Mouse (Mus musculus): Measurements from ENCODE around the gene Borcs6. TPM values are rescaled to one million over a fixed set of nuclear protein-coding genes. Genes with fewer than 3 reads are reported as not detected.

Borcs6 gene
- total and polyA plus RNA-seq, 3 experiments, result 9.2 to 9.3 TPM; not detected in 1

DNA sequence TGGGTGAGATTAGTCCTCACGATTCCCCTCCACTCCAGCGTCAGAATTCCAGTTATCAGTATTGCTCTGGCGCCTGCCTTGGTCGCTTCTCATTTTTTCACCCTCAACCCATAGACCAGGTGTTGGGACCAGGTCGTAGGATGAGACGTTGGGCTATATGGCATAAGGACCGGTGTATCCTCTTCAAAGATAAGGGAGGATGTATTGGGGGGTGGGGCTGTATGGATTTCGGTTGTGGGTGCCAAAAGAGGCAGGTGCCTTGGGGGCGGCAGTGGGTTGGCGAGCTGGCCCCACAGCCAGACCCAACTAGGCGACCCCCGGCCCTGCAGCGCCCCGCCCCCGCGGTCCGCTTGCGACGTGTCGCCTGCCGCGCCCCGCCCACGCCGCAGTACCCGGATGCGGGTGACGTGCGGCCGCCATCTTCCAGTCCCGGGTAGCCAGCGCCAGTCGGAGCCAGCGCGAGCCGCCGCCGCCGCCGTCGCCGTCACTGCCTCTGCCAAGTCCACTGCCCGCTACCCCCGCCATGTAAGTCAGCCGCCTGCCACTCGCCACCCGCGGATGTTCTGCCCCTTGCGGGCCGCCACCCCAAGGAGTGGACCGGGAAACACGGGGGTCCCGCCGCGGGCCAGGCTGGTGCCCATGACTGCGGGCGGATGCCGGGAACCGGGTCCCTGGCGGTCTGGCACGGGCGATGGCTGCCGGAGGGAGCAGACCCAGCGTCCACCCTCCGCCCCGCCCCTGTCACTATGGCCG is 28.8 kb downstream of the Borcs6 start, which contains the start of gene Vamp2 (continued):
- TF ChIP-seq UBTF (IDR thresholded peaks at IDR 0.05; ENCODE audit: borderline replicate concordance, insufficient read depth, low read depth, low read length), result 0 out of 2 replicates have a peak, but pooled peaks have one; percentile 34
- TF ChIP-seq ZKSCAN1 (IDR thresholded peaks at IDR 0.05; ENCODE audit: low read depth, low read length), result no peak
- TF ChIP-seq RAD21 (IDR thresholded peaks at IDR 0.05; ENCODE audit: low read depth, low read length), result no peak
- TF ChIP-seq MYB (IDR thresholded peaks at IDR 0.05; ENCODE audit: low read depth, low read length), result no peak
- TF ChIP-seq CTCF (IDR thresholded peaks at IDR 0.05 in 2 of 3, conservative IDR thresholded peaks at IDR 0.05 in 1 of 3; ENCODE audit: control insufficient read depth in 1 of 3, insufficient read depth in 1 of 3, low read depth in 2 of 3, low read length in 3 of 3, poor library complexity in 1 of 3, severe bottlenecking in 1 of 3), result no peak
- TF ChIP-seq MYC (IDR thresholded peaks at IDR 0.05; ENCODE audit: low read depth, low read length), result no peak
- no peak for TF ChIP-seq USF1 (IDR thresholded peaks at IDR 0.05; ENCODE audit: low read depth, low read length)
- TF ChIP-seq EP300 (IDR thresholded peaks at IDR 0.05; ENCODE audit: low read depth in 1 of 2, low read length in 2 of 2), result peak in 1 of 2 experiments; percentile 3; a peak in 1 of 4 replicates
- no peak; the same call in none of the 2 replicates for TF ChIP-seq MXI1 (IDR thresholded peaks at IDR 0.05; ENCODE audit: low read depth, low read length)
- 0 out of 2 replicates have a peak, but pooled peaks have one; percentile 31 for TF ChIP-seq ZMIZ1 (IDR thresholded peaks at IDR 0.05; ENCODE audit: low read depth, low read length)
- TF ChIP-seq TAL1 (IDR thresholded peaks at IDR 0.05; ENCODE audit: low read length), result no peak
- TF ChIP-seq CHD1 (IDR thresholded peaks at IDR 0.05; ENCODE audit: low read depth, low read length), result no peak

DNA sequence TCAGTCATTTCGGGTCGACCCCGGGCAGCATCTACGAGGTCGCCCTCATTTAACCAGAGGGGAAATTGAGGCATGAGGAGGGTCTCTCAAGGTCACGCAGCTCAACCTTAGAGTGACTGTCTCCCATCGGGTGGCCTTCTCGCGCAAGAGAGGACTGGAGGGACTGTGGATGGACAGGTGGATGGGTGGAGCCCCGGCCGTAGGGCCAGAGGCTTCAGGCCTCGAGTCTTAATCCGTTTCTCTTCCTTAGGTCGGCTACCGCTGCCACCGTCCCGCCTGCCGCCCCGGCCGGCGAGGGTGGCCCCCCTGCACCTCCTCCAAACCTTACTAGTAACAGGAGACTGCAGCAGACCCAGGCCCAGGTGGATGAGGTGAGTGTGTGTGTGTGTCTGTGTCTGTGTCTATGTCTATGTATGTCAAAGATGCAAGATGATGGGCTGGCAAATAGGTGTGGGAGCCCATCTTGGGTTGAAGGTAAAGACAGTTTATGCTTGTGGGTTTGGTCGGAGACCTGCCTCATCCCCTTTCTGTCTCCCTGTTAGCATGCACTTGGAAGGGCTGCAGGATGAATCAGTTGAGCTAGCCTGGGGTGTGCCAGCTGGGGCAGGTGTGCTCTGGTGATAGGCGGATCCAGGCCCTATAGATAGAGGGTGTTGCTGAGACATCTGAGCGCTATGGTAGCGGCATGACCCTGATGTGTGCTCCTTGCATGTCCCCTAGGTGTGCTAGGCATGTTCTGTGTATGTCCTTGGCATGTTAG is 29.5 kb downstream of the Borcs6 start:
- DNase-seq (ENCODE audit: low read depth, low spot score), result no peak
- H3K4me1 ChIP-seq (ENCODE audit: control insufficient read depth in 1 of 2, insufficient read depth in 2 of 2, low read length in 2 of 2), result peaks cover 3 to 16% of the 10 kb centered on the region in 2 experiments; a peak in 3 of 4 replicates
- peaks cover 5 to 6% of the 10 kb centered on the region in 2 experiments; a peak in 3 of 4 replicates for H3K36me3 ChIP-seq (ENCODE audit: control insufficient read depth in 1 of 2, insufficient read depth in 2 of 2, low read length in 2 of 2)
- no peaks in the 10 kb centered on the region for H3K9me3 ChIP-seq (replicated peaks; ENCODE audit: insufficient read depth, low read length)
- TF ChIP-seq TCF12 (IDR thresholded peaks at IDR 0.05; ENCODE audit: low read depth, low read length) (no peak), MAX (IDR thresholded peaks at IDR 0.05; ENCODE audit: low read length) (no peak), TAL1 (IDR thresholded peaks at IDR 0.05; ENCODE audit: low read length) (peak; percentile 55), ETS1 (IDR thresholded peaks at IDR 0.05; ENCODE audit: low read depth, low read length) (0 out of 2 replicates have a peak, but pooled peaks have one; percentile 28), GATA1 (IDR thresholded peaks at IDR 0.05; ENCODE audit: low read depth, low read length) (no peak), GABPA (IDR thresholded peaks at IDR 0.05; ENCODE audit: low read depth, low read length) (no peak)
- H3K27me3 ChIP-seq (ENCODE audit: control insufficient read depth in 1 of 2, insufficient read depth in 2 of 2, low read length in 2 of 2), result no peaks in the 10 kb centered on the region
- H3K9ac ChIP-seq (ENCODE audit: control insufficient read depth, low read depth, low read length, poor library complexity, severe bottlenecking), result peak overlapping the region; percentile 94
- peaks cover 17% of the 10 kb centered on the region for H3K79me2 ChIP-seq (ENCODE audit: control insufficient read depth, insufficient read depth, low read length, poor library complexity)
- H3K4me3 ChIP-seq (ENCODE audit: control insufficient read depth in 1 of 2, insufficient read depth in 1 of 2, low read depth in 2 of 2, low read length in 2 of 2), result peak overlapping the region; percentile 77 to 100
- H3K27ac ChIP-seq (ENCODE audit: control insufficient read depth, low read depth, low read length), result peak overlapping the region; percentile 56
